Mouse (Mus musculus) fat pad, adult 2 months (tissue): ENCODE measurements around the gene Gstm6.
A peak's percentile ranks its signal among the peaks of the same experiment; 100 is the strongest.
"Not testable (repeated sequence)": the region's sequence is repeated elsewhere in the genome, so short reads cannot be mapped to it uniquely, and the experiment has no call there.

ENCODE experiments used
- DNase-seq: peaks from one replicate; pipeline ENCODE4 v3.0.0-alpha.2; 2011; ENCODE audit warnings: low read depth, low spot score; ENCODE audit errors: extremely low read depth

Gene Gstm6

DNA sequence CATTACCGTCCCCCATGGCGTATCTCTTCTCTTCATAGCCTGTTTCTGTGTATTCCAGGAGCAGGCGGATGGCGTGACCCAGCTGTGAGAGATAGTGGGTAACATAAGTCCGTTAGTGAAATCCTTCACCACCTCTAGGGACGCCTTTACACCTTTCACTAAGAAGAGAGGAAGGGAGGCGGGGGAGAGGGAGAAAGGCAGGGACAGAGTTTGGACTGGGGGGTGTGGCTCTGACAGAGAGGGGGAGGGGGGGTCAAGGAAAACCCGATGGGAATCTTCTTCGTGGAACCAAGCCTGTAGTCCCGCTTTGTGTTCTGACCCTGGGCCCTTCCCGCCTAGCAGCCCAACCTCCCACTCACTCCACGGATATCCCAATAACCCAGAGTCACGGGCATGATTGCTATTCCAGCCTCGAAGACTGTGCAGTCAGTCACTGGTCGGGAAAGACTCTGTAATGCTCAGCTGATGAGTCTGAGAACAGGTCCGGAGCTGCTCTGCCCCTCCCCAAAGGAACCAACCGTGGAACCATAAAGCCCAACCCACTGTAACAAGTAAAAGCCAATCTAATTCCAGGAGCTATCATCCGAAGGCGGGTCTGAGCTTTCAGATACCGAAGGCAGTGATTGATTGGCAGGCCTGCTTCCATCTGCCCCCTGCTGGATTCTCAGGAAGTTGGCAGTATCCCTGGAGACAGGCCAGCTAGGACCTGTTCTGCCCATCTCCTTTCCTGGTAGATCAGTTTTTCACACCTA, at the start of gene Gstm6:
TSS of gene Gstm6 (minus strand) at position 511 of the 752 bp plus-strand sequence.
- no peak for DNase-seq

GRCm38 (mm10) chr3:107986041-107986562, 42.6 kb upstream of the Gstm6 start, which contains the start of gene Gstm2:
Gstm2 (minus strand) TSS chr3:107986453.
- peak; percentile 10 for DNase-seq

DNA sequence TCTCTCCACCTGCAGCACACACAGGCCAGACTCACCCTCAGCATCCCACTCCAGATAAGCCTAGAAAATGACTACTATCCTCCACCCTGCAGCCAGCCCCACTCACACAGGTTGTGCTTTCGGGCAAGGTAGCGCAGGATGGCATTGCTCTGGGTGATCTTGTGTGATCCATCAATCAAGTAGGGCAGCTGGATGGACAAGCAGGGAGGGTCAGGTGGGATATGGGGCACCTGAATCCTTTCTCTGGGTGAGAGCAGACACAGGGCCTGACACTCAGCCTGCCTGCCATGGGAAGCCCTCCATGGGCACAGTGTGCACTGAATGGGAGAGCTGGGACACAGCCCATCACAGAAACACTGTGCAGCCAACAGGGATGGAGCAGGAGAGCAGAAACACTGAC, 41.6 kb upstream of the Gstm6 start:
- not testable (repeated sequence) for DNase-seq

- DNase-seq = no peak
Observed at GRCm38 (mm10) chr3:107984471-107984870, 40.9 kb upstream of the Gstm6 start.

- DNase-seq = no peak
Observed at GRCm38 (mm10) chr3:107983771-107984170, 40.2 kb upstream of the Gstm6 start.

DNA sequence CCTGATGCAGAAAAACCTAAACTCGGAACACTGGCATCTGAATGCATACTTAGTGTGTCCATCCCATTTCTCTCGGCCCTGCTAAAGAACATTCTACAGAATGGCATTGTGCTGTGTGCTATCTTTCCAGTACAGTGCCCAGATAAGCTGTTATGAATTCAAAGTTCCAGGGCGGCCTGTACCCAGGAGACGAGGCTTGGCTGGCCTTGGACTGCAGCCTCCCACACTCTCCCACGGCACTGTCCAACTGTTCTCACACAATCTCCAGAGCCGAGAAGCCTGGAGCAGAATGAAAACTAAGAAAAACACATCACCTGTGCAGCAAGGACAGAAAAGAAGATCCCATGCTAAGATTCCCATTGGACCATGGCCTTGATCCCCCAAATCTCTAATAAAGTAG, 39.2 kb upstream of the Gstm6 start:
- no peak for DNase-seq

DNA sequence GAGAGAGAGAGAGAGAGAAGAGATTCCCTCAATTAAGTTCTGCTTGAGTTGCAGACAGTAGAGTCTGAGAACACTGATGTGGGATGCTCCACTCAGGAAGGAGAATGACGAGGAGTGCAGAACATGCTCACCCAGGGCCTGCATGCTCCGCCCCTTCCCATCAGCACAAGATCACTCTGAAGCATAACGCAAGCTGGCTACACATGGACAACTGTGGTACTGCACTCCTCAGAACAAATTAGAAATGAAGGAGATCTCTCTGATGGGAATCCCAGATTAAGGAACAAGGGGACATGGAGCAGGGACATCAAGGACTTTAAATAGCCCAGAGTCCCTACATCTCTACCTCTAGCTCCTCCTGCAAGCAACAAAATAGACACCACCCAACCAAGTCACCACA, 37.7 kb upstream of the Gstm6 start:
- DNase-seq = no peak

DNA sequence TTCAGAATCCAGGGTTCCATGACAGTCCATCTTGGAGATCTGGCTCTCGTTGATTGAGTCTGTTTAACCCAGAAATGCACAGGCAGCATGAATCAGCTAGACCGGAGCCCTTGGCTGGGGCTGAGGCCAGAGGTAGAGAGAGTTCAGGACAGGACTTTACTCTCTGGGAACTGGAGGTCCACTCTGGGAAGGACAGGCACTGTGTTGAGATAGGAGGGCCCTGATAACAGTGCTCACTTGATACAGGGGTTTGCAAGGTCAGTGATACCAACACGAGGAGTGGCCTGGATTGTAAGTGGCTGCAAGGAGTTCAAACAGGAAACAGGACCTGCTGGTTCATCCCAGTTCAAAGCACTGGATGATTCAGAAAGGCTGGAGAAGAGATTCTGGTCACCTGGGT, 34.1 kb upstream of the Gstm6 start:
- DNase-seq = no peak

- no peak for DNase-seq
Observed at GRCm38 (mm10) chr3:107974237-107974636, 30.7 kb upstream of the Gstm6 start.

- no peak for DNase-seq
Observed at GRCm38 (mm10) chr3:107972070-107972469, 28.5 kb upstream of the Gstm6 start.

DNA sequence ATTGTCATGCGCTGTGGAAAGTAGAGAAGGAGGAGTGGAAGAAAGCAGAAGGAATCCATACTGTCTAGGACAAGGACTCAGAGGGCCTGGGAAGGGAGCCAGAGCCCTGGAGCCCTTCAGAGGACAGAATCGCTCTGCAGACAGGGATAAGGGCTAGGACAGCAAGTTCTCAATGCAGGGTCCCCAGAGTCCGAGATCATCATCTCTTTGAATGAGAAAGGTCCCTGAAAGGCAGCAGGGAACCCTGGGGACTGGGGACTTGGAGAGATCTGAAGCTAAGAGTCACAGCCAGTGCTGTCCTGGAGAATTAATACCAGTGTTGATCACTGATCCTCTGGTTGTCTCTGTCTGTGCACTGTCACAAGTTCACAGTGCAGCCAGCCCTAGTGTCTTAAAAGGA, 27.6 kb upstream of the Gstm6 start:
- not testable (repeated sequence) for DNase-seq

DNA sequence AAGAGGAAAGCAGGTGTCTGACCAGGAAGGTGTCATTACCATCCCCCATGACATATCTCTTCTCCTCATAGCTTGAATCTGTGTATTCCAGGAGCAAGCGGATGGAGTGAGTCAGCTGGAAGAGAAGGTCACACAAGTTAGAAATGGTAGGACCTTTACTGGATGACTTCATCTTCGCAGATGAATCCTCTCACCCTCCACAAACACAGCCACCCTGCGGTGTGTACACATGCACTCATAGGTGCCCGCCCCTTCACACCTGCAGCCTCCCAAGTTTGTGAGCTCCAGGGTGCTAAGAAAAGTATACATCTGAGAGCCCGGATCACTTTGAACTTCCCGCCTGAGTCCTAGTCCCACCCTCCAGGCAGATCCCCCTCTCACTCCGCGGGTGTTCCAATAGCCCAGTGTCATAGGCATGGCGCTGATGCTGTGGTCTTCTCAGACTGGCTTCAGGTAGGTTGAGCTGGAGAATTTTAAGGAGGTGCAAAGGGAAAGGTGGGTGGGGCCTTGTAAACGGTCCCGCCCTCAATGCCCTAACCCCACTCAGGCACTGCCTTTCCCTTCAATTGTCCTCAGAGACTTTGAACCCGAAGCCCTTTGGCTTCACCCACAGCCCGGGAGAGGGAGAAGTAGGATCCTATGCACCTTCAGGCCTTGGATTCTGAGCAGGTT, 25.3 kb upstream of the Gstm6 start, which contains the start of gene Gstm3:
TSS of gene Gstm3 (minus strand) at position 560 of the 672 bp plus-strand sequence.
- DNase-seq = no peak

- no peak for DNase-seq
Observed at GRCm38 (mm10) chr3:107966631-107967030, 23.1 kb upstream of the Gstm6 start.

DNA sequence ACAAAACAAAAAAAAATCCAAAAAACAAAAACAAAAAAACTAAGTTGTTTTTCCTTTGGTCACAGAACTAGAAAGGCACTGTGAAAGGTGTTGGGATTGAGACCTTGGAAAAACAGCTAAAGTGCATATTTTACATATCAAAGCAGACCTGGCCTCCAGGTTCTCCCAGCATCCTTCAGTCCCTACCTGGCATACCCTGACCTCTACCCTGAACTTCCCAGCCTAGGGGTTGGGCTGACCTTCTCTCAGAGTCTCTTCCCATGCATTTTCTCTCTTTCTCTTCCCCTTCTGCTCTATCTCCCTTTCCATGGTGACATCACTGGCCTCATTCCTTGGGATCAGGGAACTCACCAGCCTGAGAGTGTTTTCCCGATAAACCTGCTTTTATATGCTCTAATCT, 22.0 kb upstream of the Gstm6 start:
- DNase-seq = no peak

DNA sequence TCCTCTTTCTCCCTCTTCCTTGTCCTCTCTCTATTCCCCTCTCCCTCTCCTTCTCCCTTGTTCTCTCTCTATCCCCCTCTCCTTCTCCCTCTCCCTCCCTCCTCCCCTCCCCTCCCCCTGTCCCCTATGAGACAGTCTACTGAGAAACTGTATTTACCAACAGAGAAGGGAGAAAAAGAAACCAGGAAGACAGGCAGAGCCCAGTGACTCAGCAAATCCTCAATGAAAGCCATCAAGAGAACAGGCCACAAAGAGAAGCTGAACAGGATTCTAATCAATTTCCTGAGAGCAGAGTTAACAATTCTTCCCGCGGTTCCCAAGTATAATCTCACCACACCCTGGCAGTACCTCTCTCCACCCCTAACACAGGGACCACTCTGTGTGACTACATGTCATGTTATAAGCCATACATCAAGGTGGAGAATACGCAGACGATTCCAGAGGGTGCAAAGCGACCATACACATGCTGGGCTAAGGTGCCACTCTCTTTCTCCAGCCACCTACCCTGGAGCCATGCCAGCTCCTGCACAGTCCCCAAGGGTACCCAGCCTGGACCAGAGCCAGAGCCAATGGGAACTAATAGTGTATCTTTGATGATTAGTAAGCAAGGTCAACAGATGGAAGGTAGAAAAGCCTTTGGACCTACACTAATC, 21.2 kb upstream of the Gstm6 start:
- DNase-seq = no peak

DNA sequence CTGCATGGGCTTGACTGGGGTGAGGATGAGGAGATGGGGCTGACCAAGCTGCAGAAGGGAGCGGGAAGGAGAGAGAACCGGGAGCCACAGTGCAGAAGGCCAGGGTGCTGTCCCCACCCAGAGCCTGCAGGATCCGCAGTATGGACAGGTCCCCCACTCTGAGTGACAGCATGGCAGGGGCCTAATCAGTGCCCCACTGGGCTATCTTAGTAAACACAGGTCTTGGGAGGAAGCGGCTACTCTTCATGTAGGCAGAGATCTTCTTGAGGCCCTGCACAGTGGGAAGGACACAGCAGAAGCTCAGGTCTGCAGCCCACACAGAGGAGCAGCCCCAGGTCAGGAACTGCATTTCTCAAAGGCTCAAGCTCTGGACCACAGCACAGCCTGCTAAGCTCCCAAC, 20.5 kb upstream of the Gstm6 start:
- DNase-seq = no peak

- DNase-seq = not testable (repeated sequence)
Observed at GRCm38 (mm10) chr3:107955260-107955659, 11.7 kb upstream of the Gstm6 start.

DNA sequence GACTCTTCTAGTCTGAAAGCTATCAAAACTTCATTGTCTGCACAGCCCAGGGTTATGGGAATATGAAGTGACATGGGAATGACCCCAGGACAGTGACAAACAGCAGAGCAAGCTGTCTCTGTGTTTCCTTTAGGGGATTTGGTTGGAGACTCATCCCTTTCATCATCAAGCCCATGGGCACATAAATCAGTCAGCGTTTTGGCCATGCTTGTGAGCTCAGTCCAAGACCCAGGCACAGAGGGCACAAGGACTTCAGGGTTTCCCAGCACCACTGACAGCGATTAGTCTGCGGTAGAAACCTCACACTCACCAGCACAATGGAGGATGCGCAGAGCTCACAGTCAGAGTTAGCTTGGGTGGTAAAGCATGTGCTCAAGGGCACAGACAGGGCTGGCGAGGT, 10.4 kb upstream of the Gstm6 start:
- no peak for DNase-seq

- DNase-seq = no peak
Observed at GRCm38 (mm10) chr3:107953328-107953755, 9.8 kb upstream of the Gstm6 start.

DNA sequence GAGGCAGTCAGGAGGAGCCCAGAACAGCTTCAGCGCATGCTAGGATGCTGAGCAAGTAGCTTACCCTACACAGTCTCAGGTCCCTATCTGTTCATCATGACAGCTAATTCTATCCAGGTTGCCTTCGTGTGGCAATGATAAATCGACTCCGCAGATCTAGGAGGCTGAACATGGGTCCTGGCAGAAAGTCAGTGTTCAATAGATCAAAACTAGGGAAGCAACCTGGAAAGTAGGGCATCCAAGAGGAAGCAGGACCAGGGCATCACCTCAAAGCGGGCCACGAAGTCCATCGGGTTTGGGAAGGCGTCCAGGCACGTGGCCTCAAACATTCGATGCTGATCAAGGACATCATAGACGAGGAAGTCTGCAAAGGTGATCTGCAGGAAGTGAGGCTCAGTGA, 7.0 kb upstream of the Gstm6 start:
- DNase-seq = no peak

GRCm38 (mm10) chr3:107949461-107949860, 5.9 kb upstream of the Gstm6 start:
- DNase-seq = not testable (repeated sequence)

GRCm38 (mm10) chr3:107945729-107946128, 2.2 kb upstream of the Gstm6 start:
- DNase-seq = no peak
